Mouse (Mus musculus): Measurements from ENCODE around the gene Ier2. TPM values are rescaled to one million over a fixed set of nuclear protein-coding genes. Genes with fewer than 3 reads are reported as not detected.
"Not testable (repeated sequence)": the region's sequence is repeated elsewhere in the genome, so short reads cannot be mapped to it uniquely, and the experiment has no call there.

The Ier2 gene
- polyA plus RNA-seq, 1 experiment from 2014 or later: 32.5 TPM

- Histone ChIP-seq H3K36me3 (peaks cover 41% of the 10 kb centered on the region), H3K4me1 (replicated peaks) (peaks cover 39% of the 10 kb centered on the region), H3K27ac (replicated peaks) (peak overlapping the region; percentile 88), H3K4me2 (no peak overlapping the region), H3K9ac (peak overlapping the region; percentile 63), H3K27me3 (no peaks in the 10 kb centered on the region), H3K9me3 (no peaks in the 10 kb centered on the region), H3K4me3 (no peak overlapping the region)
- WGBS: 51% methylated on average over 10 of the region's 10 CpGs
- ATAC-seq (ENCODE audit: low read depth): no peak
These were observed 28.6 kb downstream of the Ier2 start for GRCm38 (mm10) chr8:84633841-84634584.

DNA sequence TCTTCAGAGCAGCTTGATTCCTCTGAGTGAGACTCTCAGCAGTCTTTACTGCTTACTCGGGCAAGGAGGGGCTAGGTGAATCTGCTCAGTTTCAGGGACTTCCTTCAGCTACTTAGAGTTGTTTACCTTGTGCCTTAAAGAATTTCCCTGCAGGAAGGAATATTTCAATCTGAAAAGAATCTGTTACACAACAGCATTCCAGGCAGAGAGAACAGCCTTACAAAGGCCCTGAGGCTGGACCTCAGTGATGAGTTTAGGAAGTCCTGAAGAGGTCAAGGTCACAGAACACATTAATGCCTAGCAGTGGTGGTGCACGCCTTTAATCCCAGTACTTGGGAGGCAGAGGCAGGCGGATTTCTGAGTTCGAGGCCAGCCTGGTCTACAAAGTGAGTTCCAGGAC lies 30.8 kb downstream of the Ier2 start:
- Histone ChIP-seq H3K4me2 (no peak overlapping the region), H3K27ac (replicated peaks) (no peak overlapping the region), H3K4me3 (no peak overlapping the region), H3K9ac (no peak overlapping the region), H3K27me3 (no peaks in the 10 kb centered on the region), H3K36me3 (peaks cover 42% of the 10 kb centered on the region), H3K4me1 (replicated peaks) (peaks cover 30% of the 10 kb centered on the region), H3K9me3 (no peaks in the 10 kb centered on the region)
- WGBS: 93% methylated on average over 4 of the region's 4 CpGs
- ATAC-seq (ENCODE audit: low read depth): no peak

DNA sequence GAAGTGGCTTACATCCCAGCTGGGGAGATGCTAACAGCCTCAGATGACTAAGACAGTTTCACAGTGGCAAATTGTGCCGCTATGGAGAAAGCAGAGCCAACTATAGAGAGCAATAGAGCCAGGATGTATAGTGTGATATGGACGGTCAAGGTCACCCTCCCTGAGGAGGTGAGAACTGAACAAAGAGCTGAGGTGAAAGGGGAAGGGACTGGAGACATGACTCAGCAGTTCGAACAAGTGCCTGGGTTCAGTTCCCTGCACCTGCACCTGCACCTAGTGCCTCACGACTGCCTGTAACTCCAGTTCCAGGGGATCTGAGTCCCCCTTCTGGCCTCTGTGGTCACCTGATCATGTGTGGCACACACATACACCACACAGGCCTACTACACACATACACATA lies 32.5 kb downstream of the Ier2 start:
- WGBS: 84% methylated on average over 4 of the region's 4 CpGs
- H3K27me3 ChIP-seq: no peaks in the 10 kb centered on the region
- H3K27ac ChIP-seq (replicated peaks): no peak overlapping the region
- H3K4me3 ChIP-seq: no peak overlapping the region
- no peak overlapping the region for H3K4me2 ChIP-seq
- no peak for ATAC-seq (ENCODE audit: low read depth)
- H3K4me1 ChIP-seq (replicated peaks): peaks cover 16% of the 10 kb centered on the region
- H3K9ac ChIP-seq: no peak overlapping the region
- peaks cover 37% of the 10 kb centered on the region for H3K36me3 ChIP-seq
- no peaks in the 10 kb centered on the region for H3K9me3 ChIP-seq

DNA sequence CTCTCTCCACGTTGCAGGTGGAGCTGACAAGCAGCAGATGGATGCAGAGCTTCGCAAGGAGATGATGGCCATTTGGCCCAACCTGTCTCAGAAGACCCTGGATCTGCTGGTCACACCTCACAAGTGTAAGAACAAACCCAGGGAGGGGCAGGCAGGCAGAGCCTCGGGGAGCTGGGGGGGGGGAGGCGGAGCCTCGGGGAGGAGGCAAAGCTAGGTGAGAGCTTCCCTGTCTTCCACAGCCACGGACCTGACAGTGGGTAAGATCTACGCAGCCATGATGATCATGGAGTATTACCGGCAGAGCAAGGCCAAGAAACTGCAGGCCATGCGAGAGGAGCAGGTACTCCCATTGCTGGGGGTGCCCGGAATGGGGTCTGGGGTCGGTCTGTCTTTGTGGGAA lies 33.1 kb downstream of the Ier2 start:
- Histone ChIP-seq H3K4me2 (no peak overlapping the region), H3K27ac (replicated peaks) (no peak overlapping the region), H3K9ac (no peak overlapping the region), H3K27me3 (no peaks in the 10 kb centered on the region), H3K4me1 (replicated peaks) (peaks cover 11% of the 10 kb centered on the region), H3K4me3 (no peak overlapping the region), H3K9me3 (no peaks in the 10 kb centered on the region), H3K36me3 (peaks cover 37% of the 10 kb centered on the region)
- no peak for ATAC-seq (ENCODE audit: low read depth)
- WGBS: 82% methylated on average over 11 of the region's 11 CpGs

DNA sequence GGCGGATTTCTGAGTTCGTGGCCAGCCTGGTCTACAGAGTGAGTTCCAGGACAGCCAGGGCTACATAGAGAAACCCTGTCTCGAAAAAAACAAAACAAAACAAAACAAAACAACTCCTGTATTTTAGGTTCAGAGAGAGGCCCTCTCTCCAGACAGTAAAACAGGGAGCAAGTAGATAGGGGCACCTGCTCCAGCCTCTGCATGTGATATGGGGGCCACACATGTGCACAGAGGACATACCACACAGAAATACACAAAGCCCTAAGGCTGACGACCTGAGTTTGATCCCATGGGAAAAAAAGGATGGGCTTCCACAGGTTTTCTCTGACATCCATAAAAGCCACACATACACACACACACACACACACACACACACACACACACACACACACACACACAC lies 39.2 kb downstream of the Ier2 start:
- not testable (repeated sequence) for H3K9ac ChIP-seq; H3K4me1 ChIP-seq (replicated peaks); ATAC-seq (ENCODE audit: low read depth); H3K4me2 ChIP-seq; H3K27ac ChIP-seq (replicated peaks); H3K36me3 ChIP-seq; H3K4me3 ChIP-seq; H3K9me3 ChIP-seq; H3K27me3 ChIP-seq
- 83% methylated on average over 4 of the region's 4 CpGs for WGBS

DNA sequence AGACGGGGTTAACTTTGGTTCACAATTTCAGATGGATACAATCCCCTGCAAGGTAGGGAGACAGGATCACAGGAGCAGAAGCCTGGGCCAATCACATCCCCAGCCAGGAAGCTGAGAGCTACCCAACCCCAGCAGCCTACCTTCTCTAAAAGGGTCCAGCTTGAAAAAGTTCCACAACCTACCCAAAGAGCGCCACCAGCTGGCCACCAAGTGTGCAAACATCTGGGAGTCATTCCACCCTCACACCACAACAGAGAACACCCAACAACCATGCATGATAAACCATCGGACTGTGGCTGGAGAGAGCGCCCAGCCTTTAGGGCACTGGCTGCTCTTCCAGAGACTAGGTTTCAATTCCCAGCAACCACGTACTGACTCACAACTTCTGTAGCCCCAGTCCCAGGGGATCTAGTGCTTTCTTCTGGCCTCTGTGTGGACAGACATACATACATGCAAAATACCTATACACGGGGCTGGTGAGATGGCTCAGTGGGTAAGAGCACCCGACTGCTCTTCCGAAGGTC lies 41.5 kb downstream of the Ier2 start:
- peaks cover 10% of the 10 kb centered on the region for H3K4me1 ChIP-seq (replicated peaks)
- no peak overlapping the region for H3K9ac ChIP-seq
- no peak for ATAC-seq (ENCODE audit: low read depth)
- no peak overlapping the region for H3K27ac ChIP-seq (replicated peaks)
- no peaks in the 10 kb centered on the region for H3K9me3 ChIP-seq
- no peaks in the 10 kb centered on the region for H3K27me3 ChIP-seq
- peaks cover 9% of the 10 kb centered on the region for H3K36me3 ChIP-seq
- H3K4me2 ChIP-seq: no peak overlapping the region
- WGBS: 77% methylated on average over 8 of the region's 8 CpGs
- H3K4me3 ChIP-seq: no peak overlapping the region

GRCm38 (mm10) chr8:84617005-84617404 lies 45.6 kb downstream of the Ier2 start:
- WGBS: 44% methylated on average over 22 of the region's 22 CpGs

DNA sequence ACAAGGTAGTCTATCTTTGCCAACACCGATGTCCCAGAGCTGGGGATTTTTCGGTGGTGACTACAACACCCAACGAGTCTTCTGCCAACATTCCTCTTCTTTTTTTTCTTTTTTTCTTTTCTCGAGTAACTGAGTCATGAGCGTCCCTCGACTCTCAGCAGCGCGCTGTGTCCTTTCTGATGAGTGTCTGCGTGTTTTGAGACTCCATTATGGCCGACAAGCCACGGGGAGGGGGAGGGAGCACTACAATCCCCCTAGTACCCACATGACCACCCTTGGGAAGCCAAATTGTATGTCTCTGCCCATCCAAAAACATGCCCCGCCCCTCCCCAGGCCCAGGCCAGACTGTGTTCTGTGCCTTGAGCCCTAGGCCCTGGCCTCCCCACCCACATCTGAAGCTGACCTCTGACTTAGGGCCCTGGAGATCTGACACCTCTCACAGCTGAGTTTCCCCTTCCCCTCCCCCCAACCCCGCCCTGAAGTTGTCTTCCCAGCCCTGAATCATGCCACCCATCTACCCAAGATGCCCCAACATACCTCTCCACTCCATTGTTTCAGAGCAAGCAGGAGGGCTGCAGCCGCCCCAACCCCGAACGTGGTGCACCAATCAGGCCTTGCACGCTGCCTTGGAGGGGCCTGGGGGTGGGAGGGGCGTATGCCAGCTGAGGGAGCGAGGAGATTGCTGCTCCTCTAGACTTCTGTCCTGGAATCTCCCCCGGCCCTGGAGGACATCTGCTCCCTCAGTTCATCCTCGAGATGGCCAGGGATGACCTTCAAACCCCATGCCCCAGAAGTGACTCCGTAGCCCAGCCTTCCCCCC lies 46.8 kb downstream of the Ier2 start:
- 24% methylated on average over 22 of the region's 22 CpGs for WGBS
- Histone ChIP-seq H3K36me3 (peaks cover 27% of the 10 kb centered on the region), H3K4me3 (no peak overlapping the region), H3K27ac (replicated peaks) (no peak overlapping the region), H3K4me1 (replicated peaks) (peaks cover 30% of the 10 kb centered on the region), H3K27me3 (no peaks in the 10 kb centered on the region), H3K4me2 (no peak overlapping the region), H3K9ac (peak overlapping the region; percentile 46; the same call in 1 of the 2 replicates), H3K9me3 (no peaks in the 10 kb centered on the region)
- ATAC-seq (ENCODE audit: low read depth): 0 out of 2 replicates have a peak, but pooled peaks have one; percentile 13

More at GRCm38 (mm10) chr8:84617005-84617404, 45.6 kb downstream of the Ier2 start:
- H3K4me2 ChIP-seq: no peak overlapping the region
- H3K27me3 ChIP-seq: no peaks in the 10 kb centered on the region
- H3K36me3 ChIP-seq: peaks cover 25% of the 10 kb centered on the region
- H3K27ac ChIP-seq (replicated peaks): peak overlapping the region; percentile 33
- H3K9ac ChIP-seq: peak overlapping the region; percentile 43; the same call in 1 of the 2 replicates
- ATAC-seq (ENCODE audit: low read depth): peak; percentile 52; the same call in 1 of the 2 replicates
- H3K4me1 ChIP-seq (replicated peaks): peaks cover 30% of the 10 kb centered on the region
- H3K9me3 ChIP-seq: no peaks in the 10 kb centered on the region
- H3K4me3 ChIP-seq: no peak overlapping the region

DNA sequence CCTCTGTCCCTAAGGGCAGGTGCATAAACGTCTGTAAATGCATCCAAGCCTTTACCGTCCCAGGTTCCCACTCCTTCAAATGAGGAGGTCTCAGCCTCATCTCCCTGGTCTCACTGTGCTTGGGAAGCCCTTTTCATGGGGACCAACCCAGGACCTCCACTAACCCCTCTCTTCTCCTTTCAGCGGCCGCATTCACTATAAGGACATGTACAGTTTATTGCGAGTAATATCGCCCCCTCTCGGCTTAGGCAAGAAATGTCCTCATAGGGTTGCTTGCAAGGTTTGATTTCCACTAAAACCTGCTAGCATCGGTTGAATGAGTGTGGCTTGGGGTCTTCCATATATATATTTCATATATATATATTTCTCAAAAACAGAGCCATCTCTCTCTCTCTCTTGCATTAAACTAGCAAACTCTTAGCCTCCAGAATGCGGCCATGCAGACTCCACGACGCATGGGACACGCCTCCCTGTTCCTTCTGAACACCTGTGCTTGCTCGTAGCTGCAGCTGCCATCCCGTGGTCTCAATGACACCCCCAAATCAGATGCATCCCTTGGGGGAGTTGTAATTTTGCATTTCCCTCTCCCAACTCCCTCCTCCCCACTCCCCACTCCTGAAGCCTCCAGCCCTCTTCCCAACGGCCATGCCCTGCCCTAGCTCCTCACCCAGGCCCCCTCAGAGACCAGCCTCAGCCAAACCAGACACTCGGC lies 48.0 kb downstream of the Ier2 start:
- Histone ChIP-seq H3K36me3 (peaks cover 23% of the 10 kb centered on the region), H3K4me3 (no peak overlapping the region), H3K9ac (no peak overlapping the region), H3K4me1 (replicated peaks) (peaks cover 30% of the 10 kb centered on the region), H3K9me3 (no peaks in the 10 kb centered on the region), H3K27ac (replicated peaks) (0 out of 2 replicates have a peak overlapping the region, but pooled peaks have one; percentile 18), H3K4me2 (no peak overlapping the region), H3K27me3 (no peaks in the 10 kb centered on the region)
- ATAC-seq (ENCODE audit: low read depth): no peak
- WGBS: 28% methylated on average over 16 of the region's 16 CpGs
